Comparison of ENCODE assay signal across 11 mouse cellular contexts in genomic region chr1:37341914-37342313, GRCm38 (mm10). TPM values are rescaled to one million over a fixed set of nuclear protein-coding genes. Genes with fewer than 3 reads are reported as not detected.
DNase-seq lines count a peak whose midpoint lies in the region; ATAC-seq and TF ChIP-seq lines count a peak whose summit lies in the region.
"Had no signal": no experiment of that assay in that cellular context is flagged by ENCODE, and none has a peak within 500 bp of the region (broad histone marks: within the 10 kb centered on the region; RNA-seq: fewer than 3 reads in every experiment).

No protein-coding gene starts in this region.

- H3K27me3 ChIP-seq in hindbrain, postnatal 0 days (ENCODE audit: insufficient read depth, low read length): no peaks in the 10 kb centered on the region
- no peaks in the 10 kb centered on the region for H3K27me3 ChIP-seq in hindbrain, embryonic 11.5 days (ENCODE audit: control insufficient read depth, insufficient read depth, low read length)
- no peaks in the 10 kb centered on the region for H3K27me3 ChIP-seq in liver, embryonic 15.5 days

- no peak overlapping the region for H3K4me3 ChIP-seq in hindbrain, postnatal 0 days (ENCODE audit: low read length)
- no peak overlapping the region for H3K4me3 ChIP-seq in hindbrain, embryonic 11.5 days (ENCODE audit: low read depth, low read length)
- no peak overlapping the region for H3K4me3 ChIP-seq in liver, embryonic 15.5 days (replicated peaks)

- no peaks in the 10 kb centered on the region for H3K36me3 ChIP-seq in hindbrain, postnatal 0 days (ENCODE audit: insufficient read depth, low read length)
- no peaks in the 10 kb centered on the region for H3K36me3 ChIP-seq in hindbrain, embryonic 11.5 days (ENCODE audit: control insufficient read depth, insufficient read depth, low read length)
- H3K36me3 ChIP-seq in liver, embryonic 15.5 days (replicated peaks): no peaks in the 10 kb centered on the region
- H3K36me3 ChIP-seq: G1E had no signal

- 69% methylated on average over 4 of the region's 4 CpGs for WGBS in hindbrain, postnatal 0 days
- 73% methylated on average over 4 of the region's 4 CpGs for WGBS in hindbrain, embryonic 11.5 days
- 45% methylated on average over 4 of the region's 4 CpGs for WGBS in liver, embryonic 15.5 days (ENCODE audit: insufficient replicate concordance)

- H3K4me1 ChIP-seq in hindbrain, postnatal 0 days (ENCODE audit: insufficient read depth, low read length): no peaks in the 10 kb centered on the region
- no peaks in the 10 kb centered on the region for H3K4me1 ChIP-seq in hindbrain, embryonic 11.5 days (replicated peaks; ENCODE audit: control insufficient read depth, insufficient read depth, low read length)
- peaks cover 9% of the 10 kb centered on the region; the same call in 1 of the 2 replicates for H3K4me1 ChIP-seq in liver, embryonic 15.5 days (replicated peaks)

- no peak overlapping the region for H3K27ac ChIP-seq in hindbrain, postnatal 0 days
- no peak overlapping the region for H3K27ac ChIP-seq in hindbrain, embryonic 11.5 days (ENCODE audit: low read depth, low read length)
- peak overlapping the region; percentile 73 for H3K27ac ChIP-seq in liver, embryonic 15.5 days (replicated peaks)

- H3K9me3 ChIP-seq in hindbrain, postnatal 0 days (ENCODE audit: low read length): no peaks in the 10 kb centered on the region
- no peaks in the 10 kb centered on the region for H3K9me3 ChIP-seq in hindbrain, embryonic 11.5 days (ENCODE audit: control insufficient read depth, low read length)
- H3K9me3 ChIP-seq in liver, embryonic 15.5 days (replicated peaks): no peaks in the 10 kb centered on the region
- H3K9me3 ChIP-seq: G1E had no signal

- peak; percentile 39 for DNase-seq in hindbrain, postnatal 0 days (ENCODE audit: low spot score)
- no peak for DNase-seq in hindbrain, embryonic 11.5 days (ENCODE audit: low spot score)
- DNase-seq in brain, adult 2 months (ENCODE audit: low read depth, low spot score): peak; percentile 90
- DNase-seq in cerebellum, postnatal 14 days: peak; percentile 74 to 78
- DNase-seq in spleen, postnatal 14 days (ENCODE audit: low spot score in 2 of 2): no peak
- DNase-seq in frontal cortex, postnatal 10 days (ENCODE audit: low spot score in 2 of 2): no peak
- DNase-seq in adrenal gland, adult (ENCODE audit: inconsistent age in 2 of 2, low spot score in 1 of 2): no peak
- DNase-seq: layer of hippocampus, adult 9-11 months had no signal

- H3K9ac ChIP-seq in hindbrain, postnatal 0 days (replicated peaks; ENCODE audit: low read length): no peak overlapping the region
- H3K9ac ChIP-seq in hindbrain, embryonic 11.5 days (ENCODE audit: low read depth, low read length): no peak overlapping the region
- H3K9ac ChIP-seq in liver, embryonic 15.5 days: no peak overlapping the region

- ATAC-seq in hindbrain, postnatal 0 days: peak; percentile 74
- no peak for ATAC-seq in hindbrain, embryonic 11.5 days (ENCODE audit: low FRiP score)
- peak; percentile 79 for ATAC-seq in liver, embryonic 15.5 days (ENCODE audit: insufficient read depth)
- ATAC-seq: forebrain, embryonic 16.5 days had no signal

- H3K4me2 ChIP-seq in hindbrain, postnatal 0 days (ENCODE audit: low read depth, low read length): no peak overlapping the region
- no peak overlapping the region for H3K4me2 ChIP-seq in hindbrain, embryonic 11.5 days (replicated peaks; ENCODE audit: low read depth, low read length)
- H3K4me2 ChIP-seq in liver, embryonic 15.5 days: no peak overlapping the region

- TF ChIP-seq CTCF in hindbrain, postnatal 0 days (IDR thresholded peaks at IDR 0.05; ENCODE audit: low read depth): 0 out of 2 replicates have a peak, but pooled peaks have one; percentile 27

RNA-seq across cellular contexts. Expression of gene Inpp4a, which starts 42.2 kb away (rescaled TPM):
- total RNA-seq in hindbrain, postnatal 0 days (2014; rRNA removed): 45.3 and 53.6 TPM in 2 replicates
- polyA plus RNA-seq in hindbrain, postnatal 0 days (2015; fragmentation: Nextera tagmentation; extraction: Ambion mirVana): 82.5 and 83.7 TPM in 2 replicates
- polyA plus RNA-seq in hindbrain, embryonic 11.5 days (2014; fragmentation: Nextera tagmentation; extraction: Ambion mirVana): 22.2 and 27.2 TPM in 2 replicates
- 4.4 and 5.0 TPM in 2 replicates for polyA plus RNA-seq in liver, embryonic 15.5 days (2015; fragmentation: Nextera tagmentation; extraction: Ambion mirVana)

Comparison
In these comparisons a context has a peak if more than half of its experiments do, and no peak if none do; other contexts are left out.
1. DNase-seq: peak in hindbrain, postnatal 0 days (single experiment), brain, adult 2 months (single experiment) and cerebellum, postnatal 14 days (2 of 2); none in hindbrain, embryonic 11.5 days (single experiment), spleen, postnatal 14 days (0 of 2), frontal cortex, postnatal 10 days (0 of 2) and adrenal gland, adult (0 of 2).